Mouse (Mus musculus): ENCODE measurements around the gene Fgf6. TPM values are rescaled to one million over a fixed set of nuclear protein-coding genes. Genes with fewer than 3 reads are reported as not detected.

Fgf6 gene
- total RNA-seq, 2 experiments from 2014 or later, result not detected

- no peak for DNase-seq (ENCODE audit: low spot score in 2 of 2)
- intact Hi-C loops (cut with DNase I), result no loop called here
Measured at GRCm38 (mm10) chr6:127064815-127065214, 49.4 kb downstream of the Fgf6 start.

GRCm38 (mm10) chr6:127072817-127073216 lies 57.4 kb downstream of the Fgf6 start, which contains the start of gene Fgf23:
Gene Fgf23 (plus strand): TSS chr6:127072902.
- intact Hi-C loops (cut with DNase I), result no loop called here
- DNase-seq (ENCODE audit: low spot score in 2 of 2), result no peak

Other genes starting within 250 kb of the Fgf6 start
- gene Ndufa9, start 166.4 kb upstream of the Fgf6 start, total RNA-seq (2021), result 100 to 1,000 TPM; 163 to 166 TPM
- gene Akap3, start 162.5 kb upstream of the Fgf6 start, total RNA-seq (2021), result under 1 TPM; 0.19 to 0.24 TPM
- gene Dyrk4, start 93.7 kb upstream of the Fgf6 start, total RNA-seq (2021), result under 1 TPM in 1 of 2 experiments, not detected in 1; 0.37 TPM
- 1 to 10 TPM; 2.7 to 3.6 TPM for gene Rad51ap1, start 76.0 kb upstream of the Fgf6 start, total RNA-seq (2021)
- 10 to 100 TPM; 35.1 to 44.9 TPM for gene D6Wsu163e, start 75.6 kb upstream of the Fgf6 start, total RNA-seq (2021)
- under 1 TPM; 0.49 to 0.64 TPM for gene Fgf23, start 57.3 kb downstream of the Fgf6 start, total RNA-seq (2021)
- 10 to 100 TPM; 24.7 to 25.5 TPM for gene Tigar, start 94.0 kb downstream of the Fgf6 start, total RNA-seq (2021)
- gene Ccnd2, start 136.6 kb downstream of the Fgf6 start, total RNA-seq (2021), result 100 to 1,000 TPM; 102 to 106 TPM